Mouse (Mus musculus) B cell, adult 2 months (primary cell): ENCODE results near the gene Zfp652.
A peak's percentile ranks its signal among the peaks of the same experiment; 100 is the strongest.

Source experiments
- DNase-seq, 2 experiments: peaks; one replicate each; pipeline ENCODE4 v3.0.0; 2022

Gene Zfp652

GRCm38 (mm10) chr11:95833006-95833570 is 120.6 kb downstream of the Zfp652 start:
- DNase-seq: no peak

GRCm38 (mm10) chr11:95833631-95834142 is 121.2 kb downstream of the Zfp652 start:
- peak in 1 of 2 experiments; percentile 55 for DNase-seq

DNA sequence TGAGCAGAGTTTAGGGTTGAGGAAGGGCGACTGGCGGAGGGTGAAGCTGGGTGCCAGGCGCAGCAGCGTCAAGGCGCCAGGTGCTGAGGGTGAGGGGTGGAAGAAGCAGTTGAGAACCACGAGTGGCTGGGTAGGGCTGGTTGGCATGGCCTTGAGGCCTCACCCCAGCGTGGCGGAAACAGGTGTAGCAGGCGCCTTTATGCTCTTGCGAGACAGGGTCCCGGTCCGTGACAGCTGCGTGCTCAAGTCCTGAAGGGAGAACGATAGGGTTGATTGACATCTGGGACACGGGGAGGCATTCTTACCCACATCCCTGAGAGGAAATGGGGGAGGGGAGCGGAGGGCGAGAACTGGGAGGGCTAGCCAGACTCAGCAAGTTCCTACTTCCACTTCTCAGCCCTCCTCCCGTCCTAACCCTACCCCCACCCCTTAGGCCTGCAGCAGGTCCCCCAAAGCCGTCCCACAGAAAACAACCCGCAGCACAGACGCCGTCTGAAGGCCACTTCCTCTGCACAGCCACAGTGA is 121.7 kb downstream of the Zfp652 start:
- peak; percentile 77 to 79 for DNase-seq

- DNase-seq: peak; percentile 74 to 78
Observed at GRCm38 (mm10) chr11:95834742-95835710, 122.6 kb downstream of the Zfp652 start.

DNA sequence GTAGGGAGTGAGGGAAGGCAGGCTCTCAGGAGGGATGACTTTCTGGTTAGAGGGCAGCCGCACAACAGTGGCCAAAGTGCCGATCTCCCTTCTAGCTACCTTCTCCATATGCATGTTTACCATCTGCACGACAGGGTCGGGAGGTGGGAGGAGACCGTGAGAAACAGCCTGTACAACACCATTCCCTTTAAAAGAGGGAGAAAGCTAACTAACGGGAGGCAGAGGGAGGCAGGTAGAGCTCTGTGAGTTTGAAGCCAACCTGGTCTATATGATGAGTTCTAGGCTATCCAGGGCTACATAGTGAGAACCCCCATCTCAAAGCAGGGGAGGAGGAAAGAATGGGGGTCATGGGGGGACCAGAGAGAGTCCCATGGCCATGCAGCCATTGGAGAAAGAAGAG is 123.4 kb downstream of the Zfp652 start:
- DNase-seq: no peak

DNA sequence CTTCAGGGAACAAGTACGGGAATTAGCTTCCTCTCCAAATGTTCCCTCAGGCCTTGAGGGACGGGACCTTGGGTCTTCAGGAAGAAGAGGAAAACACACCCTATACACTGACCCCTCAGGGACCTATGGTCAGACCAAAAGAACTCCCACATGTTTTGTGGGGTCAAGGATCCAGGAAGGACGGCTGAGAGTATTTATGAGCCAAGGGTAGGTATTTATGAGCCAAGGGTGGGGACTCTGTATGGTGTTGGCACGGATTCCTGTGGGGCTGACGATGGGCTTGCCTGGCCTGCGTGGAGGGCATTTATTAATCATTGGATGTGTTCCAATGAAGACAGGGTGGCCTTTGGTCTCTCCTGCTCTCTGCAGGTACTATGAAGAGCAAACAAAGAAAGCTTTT is 124.0 kb downstream of the Zfp652 start:
- no peak for DNase-seq

GRCm38 (mm10) chr11:95837059-95837458 is 124.6 kb downstream of the Zfp652 start, which contains the start of gene Gngt2:
Gngt2 (plus strand) TSS chr11:95837216.
- DNase-seq: no peak

GRCm38 (mm10) chr11:95838598-95838997 is 126.1 kb downstream of the Zfp652 start:
- DNase-seq: peak in 1 of 2 experiments; percentile 20

DNA sequence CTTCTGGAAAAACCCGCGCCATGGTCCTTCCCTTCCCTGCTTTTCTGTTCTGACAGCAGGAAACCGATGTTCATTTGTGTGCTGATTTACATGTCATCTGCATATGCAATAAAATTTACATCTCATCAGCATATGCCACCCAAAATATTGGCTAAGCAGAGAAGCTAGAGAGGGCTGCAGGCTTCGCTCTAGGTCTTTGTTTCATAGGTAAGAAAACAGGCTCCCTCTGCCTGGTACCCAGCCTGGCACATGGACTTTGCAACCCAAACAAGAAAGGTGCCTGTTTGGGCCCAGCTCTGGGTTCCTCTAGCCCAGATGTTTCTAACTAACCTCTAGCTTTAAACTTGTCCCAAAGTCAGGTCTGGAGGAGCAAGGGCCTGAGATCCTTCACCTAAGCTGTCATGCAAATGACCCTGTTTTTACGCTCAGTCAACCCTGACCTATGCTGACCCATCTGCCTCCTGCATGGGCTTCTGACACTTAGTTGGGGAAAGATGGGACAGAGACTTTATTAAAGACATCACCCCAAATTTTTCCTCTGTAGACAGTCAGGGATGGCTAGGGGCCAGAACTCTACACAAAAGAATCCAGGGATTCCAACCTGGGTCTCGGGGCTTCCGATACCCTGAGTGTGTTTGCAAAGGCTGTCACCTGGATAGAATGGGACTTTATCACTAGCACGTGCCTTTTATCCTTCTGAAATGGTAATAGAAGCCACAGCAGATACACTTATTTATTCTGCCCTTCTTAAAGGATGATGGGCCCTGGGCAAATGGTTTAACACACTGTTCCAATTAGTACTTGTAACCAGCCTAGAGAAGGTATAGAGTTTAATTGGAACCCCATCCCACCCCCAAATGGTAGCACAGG is 126.8 kb downstream of the Zfp652 start:
- no peak for DNase-seq

- DNase-seq: no peak
Observed at GRCm38 (mm10) chr11:95840694-95841497, 128.4 kb downstream of the Zfp652 start.

GRCm38 (mm10) chr11:95841498-95841830 is 129.0 kb downstream of the Zfp652 start:
- DNase-seq: no peak

DNA sequence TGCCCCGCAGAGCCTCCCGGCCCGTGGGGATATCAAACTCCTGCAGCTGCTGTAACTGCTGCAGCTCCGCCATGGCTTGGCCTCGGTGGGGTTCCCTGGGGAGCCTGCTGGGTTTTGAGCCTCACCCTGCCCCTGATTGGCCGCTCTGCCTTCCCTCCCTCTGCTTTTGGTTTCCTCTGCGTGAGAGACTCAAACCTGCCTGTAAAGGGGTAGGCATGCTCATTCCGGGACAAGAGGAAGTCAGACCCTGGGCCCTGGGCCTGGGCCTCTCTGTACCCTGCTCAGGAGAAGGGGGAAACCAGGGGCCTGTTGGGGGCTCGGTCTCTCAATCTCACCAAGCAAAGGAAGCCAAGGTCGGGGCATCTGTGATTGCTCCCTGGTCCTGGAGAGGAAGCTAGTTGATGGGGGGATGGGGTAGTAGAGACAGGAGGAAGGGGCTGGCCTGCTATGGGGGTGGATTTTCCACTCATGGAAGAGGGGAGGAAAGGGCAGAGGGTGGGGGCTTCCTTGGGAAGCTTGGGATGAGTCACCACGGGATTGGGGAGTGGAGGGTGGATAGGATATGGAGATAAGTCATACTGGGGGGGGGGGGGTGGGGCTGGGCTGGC is 129.7 kb downstream of the Zfp652 start, which contains the start of gene Abi3:
Gene Abi3, minus strand, starts transcription at position 403 of the 608 bp plus-strand sequence.
- peak; percentile 79 to 80 for DNase-seq

GRCm38 (mm10) chr11:95842953-95843352 is 130.5 kb downstream of the Zfp652 start:
- peak in 1 of 2 experiments; percentile 23 for DNase-seq

DNA sequence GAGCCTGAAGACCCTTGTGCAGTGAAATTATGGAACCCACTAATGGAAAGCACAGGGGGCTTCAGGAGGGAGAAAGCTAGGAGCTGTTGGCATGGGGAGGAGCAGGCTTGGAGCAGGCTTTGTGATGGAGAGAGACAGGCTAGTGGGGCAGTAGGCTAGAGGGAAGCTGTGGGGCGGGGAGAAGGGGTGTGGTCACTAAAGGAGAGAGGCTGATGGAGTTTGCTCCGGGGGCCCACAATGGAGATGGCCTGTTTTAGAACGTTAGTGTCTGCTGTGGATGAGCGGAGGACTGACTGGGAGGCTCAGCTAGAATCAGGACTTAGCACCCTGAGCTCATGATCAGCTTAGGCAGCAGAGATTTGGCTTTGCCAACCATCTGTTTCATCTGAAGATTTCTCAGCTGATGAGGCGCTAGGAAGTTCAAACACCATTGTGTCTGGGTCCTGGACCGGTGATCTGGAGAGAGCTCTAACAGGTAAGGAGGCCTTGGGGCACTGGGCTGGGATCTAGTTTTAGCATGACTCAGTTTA is 131.0 kb downstream of the Zfp652 start:
- no peak for DNase-seq

DNA sequence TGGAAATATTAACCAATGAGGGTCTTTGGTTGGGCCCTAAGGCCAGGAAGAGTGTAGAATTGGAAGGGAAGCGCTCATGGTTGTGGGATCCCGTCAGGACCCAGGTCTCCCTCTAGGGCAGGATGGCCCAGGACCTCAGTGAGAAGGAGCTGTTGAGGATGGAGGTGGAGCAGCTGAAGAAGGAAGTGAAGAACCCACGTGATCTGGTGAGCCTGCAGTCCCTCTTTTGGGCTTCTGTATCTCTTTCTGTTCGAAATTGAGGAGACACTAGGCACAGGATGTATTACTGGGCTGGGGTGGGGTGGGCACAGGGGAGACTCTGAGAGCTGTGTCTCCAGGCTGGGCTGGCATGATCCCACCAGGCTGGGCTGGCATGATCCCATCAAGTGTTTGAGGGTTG is 132.5 kb downstream of the Zfp652 start:
- DNase-seq: no peak

DNA sequence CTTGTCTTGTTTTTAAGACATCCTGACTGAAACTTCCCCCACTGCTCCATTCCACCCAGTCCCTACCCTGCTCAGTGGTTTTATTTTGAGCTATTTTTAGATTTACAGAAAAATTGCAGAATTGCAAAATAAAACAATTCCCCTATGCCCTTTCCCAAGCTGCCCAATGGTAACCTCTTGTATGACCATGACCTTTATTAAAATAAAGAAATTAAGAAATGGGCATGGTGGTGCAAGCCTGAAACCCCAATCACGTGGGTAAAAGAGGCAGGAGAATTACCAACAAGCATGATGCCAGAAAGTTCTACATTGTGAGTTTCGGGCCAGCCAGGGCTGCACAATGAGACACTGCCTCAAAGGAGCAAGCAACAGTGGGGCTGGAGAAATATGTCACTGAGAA is 138.4 kb downstream of the Zfp652 start:
- DNase-seq: no peak

GRCm38 (mm10) chr11:95853684-95854083 is 141.2 kb downstream of the Zfp652 start:
- peak; percentile 76 to 79 for DNase-seq

DNA sequence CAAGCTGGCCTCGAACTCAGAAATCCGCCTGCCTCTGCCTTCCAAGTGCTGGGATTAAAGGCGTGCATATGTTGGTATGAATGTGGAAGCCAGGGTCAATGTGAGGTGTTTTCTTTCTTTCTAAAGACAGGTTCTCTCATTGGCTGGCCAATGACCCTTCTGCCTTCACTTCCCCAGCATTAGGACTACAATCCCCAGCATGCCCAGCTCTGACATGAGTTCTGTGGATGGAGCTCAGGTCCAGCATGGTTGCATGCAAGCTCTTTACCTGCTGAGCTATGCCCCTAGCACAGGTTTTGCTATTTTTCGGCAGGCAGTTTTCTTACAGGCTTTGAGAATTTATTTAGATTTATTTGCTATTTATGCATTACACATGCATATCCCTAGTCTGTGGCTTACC is 144.8 kb downstream of the Zfp652 start:
- peak; percentile 27 to 37 for DNase-seq

DNA sequence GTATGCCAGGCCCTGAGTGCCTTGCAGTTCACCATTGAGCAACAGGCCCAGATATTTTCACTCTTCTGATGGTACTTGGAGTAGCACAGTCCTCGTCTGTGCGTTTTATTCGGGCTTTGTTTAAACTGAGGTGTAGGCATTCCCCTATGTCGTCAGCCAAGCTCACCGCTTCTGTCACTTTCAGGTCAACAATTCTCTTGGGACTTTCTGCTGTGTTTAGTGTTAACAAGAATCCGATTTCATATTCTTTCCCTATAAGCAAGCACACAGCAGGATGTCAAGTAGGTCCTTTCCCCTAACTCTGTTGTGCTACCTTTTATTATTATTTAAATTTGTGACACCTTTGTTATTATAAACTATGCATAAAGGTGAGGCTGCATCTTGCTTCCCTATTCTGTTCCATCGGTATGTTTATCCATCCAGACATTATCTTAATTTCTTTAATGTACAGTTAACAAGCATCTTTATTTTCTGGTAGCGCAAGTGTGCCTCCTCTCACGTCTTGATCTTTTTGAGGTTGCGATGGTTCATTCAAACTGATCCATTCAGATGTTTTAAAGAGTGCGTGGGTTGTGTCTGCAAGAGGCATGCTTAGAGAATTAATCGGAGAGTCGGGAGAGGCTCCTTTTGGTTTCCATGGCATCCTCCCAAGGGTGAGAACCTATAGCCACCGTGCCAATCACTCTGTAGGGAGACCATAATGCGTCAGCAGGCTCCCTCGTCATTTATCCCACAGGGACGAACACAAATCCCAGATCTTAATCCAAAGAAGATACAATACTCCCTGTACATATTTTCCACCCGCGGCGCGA is 145.4 kb downstream of the Zfp652 start:
- no peak for DNase-seq
